Mouse (Mus musculus): ENCODE measurements at regions not wholly inside any gene's neighbourhood (a gene's known extent, or its start where the extent isn't known, plus 50 kb on each side); places are given as distances from the start of the nearest gene placed in this dataset.

DNA sequence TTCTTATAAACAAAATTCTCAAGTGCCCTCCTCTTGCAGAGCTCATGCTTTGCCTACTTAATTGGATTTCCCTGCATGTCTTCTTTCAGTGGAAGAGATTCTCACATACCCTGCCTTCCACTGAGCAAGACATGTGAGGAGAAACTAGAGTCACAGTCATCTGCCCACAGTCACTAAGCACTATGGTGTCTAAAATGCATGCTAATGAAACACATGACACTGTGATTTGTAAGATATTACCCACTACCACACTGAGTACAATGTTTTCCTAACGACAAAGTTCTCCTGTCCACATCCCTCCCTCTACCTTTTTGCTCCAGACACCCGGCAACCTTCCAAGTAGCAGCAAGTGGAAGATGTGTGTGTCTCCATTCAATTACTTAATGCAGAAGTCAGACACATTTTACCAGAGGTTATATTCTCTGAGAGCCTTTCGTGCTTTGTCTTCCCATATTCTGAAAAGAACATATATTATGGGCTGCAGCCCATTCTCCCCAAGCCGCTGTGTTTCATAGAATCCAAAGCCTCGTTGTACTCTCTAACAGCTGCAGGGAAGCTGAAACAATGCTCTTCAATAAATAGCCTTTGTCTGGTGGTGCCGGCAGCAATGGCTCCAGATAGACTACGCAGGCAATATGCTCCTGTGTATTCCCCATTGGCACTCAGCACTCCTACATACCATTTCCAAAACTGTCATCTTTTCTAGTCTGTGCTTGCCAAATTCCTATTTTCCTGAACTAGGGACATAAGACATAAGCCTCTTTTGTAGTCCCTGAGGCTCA, 670.7 kb downstream of the Poteg start:
- no peak for DNase-seq

DNA sequence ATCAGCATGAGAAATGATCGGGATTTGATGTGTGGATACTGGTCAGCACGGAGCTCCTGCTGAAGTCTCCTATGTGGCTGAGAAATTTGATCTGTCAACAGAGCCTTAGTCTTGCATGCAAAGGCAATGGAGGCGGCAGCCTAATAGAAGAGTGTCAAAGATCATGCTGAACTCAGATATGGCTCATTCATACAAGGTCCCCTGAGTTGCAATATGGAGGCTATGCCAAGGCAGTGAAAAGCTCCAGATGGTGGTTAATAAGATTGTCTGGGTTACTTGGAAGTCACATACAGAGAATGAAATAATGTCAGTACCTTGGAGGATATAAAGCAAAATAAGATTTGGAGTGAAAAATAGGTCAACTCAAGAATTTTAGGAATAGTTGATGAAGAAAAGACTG, 677.6 kb downstream of the Poteg start:
- no peak for DNase-seq

- no peak for DNase-seq
Measured at GRCm38 (mm10) chr8:28141916-28142315, 694.4 kb downstream of the Poteg start.

DNA sequence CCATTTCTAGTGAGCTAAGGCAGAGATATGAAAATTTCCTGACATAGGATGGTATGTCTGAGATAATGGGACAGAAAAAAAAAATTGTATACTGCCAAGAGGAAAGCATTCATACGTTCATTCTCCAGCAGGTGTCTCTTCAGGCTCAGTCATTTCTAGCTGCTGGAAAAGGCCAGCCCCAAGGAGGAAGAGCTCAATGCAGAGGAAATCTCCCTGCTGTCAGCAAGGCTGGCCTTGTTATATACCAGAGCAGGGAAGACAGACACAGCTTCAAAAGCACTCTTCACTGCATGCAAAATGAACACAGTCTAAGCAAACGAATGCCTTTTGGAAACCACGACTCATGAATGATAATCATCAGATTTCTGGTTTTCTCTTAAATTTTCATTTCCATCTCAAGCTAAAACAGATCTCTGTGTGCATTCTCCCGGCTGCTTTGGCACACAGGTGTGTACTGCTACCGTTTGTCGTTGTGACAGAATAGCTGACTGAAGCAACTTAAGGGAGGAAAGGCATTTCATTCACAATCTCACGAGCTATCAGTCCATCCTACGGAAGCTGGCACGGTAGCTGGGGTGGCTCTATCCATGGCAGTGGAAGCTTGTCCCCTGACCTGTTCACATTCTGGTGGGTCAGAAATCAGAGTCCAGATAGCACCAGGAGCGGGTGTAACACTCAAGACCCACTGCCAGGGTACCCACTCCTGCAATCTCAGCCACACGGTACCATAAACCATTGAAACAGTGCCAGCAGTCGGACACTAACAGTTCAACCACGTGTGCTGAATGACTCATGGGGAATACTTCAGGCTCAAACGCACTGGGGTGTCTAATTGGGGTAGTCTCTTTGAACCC, 701.4 kb downstream of the Poteg start:
- DNase-seq = peak in 1 of 2 experiments; percentile 4

DNA sequence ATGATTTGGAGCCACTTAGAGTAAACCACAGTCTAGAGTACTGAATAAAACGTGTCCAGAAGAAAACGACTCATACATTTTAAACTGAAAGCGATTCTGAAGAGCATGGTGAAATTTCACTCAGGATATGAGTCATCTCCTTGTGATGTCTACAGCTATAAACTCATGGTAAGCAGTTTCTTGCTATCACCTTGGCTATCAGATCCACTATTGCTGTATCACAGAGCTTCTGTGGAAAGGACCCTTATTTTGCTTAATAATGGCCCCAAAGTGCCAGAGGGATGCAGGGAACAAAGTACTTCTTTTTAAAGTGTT, 701.9 kb downstream of the Poteg start:
- no peak for DNase-seq

DNA sequence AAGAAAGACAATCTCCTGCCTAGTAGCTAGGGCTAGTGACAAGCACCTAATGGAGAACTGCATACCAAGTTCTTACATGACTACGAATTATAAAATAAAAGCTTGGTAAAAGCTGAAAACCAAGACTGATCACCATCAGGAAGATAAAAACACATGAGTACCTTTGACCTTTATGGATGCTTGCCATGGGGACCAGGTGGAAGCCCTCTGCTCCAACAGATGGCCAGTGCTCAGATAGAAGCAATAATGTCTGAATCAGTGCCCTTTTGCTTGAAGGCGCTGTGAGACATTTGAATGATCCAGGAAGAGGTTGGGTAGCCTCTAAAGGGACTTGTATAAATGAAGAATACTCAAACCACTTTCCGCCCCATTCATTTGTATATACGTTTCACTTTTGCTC, 713.2 kb downstream of the Poteg start:
- DNase-seq = no peak

DNA sequence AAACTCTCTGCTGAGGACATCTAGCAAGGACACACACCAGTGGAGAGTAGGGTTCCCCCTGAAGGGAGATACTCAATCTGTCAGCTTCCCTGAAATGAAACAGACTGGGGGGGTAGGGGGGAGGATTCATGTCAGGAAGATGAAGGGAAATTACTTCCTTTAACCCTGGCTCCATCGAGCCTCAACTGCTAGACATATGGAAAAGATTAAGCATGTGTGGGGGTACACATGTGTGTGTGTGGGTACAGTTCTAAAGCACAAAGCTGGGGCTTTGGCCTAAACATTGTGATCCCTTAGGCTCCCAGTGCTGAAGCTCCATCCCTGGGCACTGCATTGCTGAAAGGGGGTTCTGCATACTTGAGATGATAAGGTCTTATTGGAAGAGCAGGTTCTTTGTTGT, 720.6 kb downstream of the Poteg start:
- DNase-seq = no peak

- DNase-seq = no peak
Measured at GRCm38 (mm10) chr8:28171456-28171855, 724.0 kb downstream of the Poteg start.

- no peak for DNase-seq
Measured at GRCm38 (mm10) chr8:28195943-28196342, 748.5 kb downstream of the Poteg start.

GRCm38 (mm10) chr8:28235562-28235961, 788.1 kb downstream of the Poteg start:
- DNase-seq = no peak

DNA sequence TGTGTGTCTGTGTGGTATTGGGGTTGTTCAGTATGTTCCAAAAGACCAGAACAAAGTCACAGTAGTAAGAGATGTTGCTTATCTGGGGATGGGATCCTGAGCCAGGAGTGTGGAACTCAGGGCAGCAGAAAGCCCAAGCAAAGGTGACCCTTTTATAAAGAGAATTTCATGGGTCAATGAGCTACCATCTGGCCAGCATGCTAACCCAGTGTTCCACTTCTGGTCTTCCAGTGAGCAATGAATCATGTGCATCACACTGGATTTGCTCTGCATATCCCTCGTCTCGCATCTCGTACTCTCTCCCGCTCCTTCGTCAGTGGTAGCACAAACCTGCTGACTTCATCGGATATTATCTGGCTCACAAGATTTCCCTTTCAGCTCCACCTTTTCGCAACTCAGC, 791.9 kb downstream of the Poteg start:
- DNase-seq = no peak

GRCm38 (mm10) chr8:28252399-28253240, 805.1 kb downstream of the Poteg start:
- no peak for DNase-seq

- no peak for DNase-seq
Measured at GRCm38 (mm10) chr8:28267277-28267676, 819.8 kb downstream of the Poteg start.

GRCm38 (mm10) chr8:28284257-28284656, 836.8 kb downstream of the Poteg start:
- no peak for DNase-seq

DNA sequence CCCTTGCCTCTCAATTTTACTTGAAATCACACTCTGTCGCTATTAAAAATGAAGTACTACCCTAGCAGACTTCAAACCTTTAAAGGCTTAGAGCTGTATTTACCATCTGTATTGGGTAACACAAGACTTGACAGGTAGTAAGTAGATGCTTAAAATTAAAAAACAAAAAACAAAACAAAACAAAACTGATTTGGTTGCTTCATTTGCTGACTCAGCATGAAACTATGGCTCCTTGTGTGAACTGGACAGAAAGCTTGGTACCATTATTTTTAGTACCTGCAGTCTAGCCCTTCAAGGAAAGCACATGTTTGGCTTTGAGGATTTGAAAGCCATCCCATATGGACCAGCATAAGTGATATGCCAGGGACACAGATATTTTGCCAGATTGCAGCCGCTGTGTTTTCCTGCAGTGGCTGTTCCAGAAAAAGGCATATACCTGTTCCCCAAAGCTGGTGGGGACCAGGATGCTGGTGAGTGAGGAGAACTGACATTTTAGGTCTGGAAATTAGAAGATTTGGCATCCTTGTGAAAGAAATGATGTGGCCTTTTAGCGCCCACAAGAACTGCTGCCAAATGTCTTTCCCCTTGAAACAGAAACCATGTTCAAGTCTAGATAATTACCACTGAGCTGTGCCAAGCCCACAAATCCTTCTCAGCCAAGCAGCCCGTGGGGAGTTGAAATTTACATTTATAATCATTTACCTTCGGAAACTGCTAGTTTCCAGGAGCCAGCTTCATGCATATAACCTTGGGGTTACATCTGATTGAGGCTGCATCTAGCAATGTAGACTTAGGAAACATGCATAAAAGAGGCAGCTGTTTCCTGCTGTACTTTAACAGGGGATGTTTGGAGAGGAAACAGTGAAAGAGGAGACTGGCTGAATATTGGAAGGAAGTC, 851.7 kb downstream of the Poteg start:
- DNase-seq = no peak

GRCm38 (mm10) chr8:28317081-28317480, 869.6 kb downstream of the Poteg start:
- DNase-seq = no peak

DNA sequence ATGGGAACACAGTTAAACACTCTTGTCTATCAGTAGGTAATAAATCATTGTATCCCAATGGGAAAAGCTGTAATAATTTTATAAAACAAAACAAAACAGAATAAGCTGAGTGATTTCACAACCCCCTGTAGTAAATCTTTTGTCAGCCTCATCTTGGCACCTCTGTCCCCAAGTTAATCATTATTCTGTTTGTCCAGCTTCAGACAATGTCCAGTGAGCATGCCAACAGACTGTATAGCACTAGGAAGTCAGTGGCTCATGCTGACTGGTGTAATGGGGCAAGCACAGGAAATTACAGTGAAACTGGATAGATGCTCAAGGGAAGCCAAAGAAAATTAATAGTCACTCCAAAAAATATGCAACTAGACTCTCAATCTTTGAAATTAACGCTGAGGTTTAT, 885.9 kb downstream of the Poteg start:
- no peak for DNase-seq

DNA sequence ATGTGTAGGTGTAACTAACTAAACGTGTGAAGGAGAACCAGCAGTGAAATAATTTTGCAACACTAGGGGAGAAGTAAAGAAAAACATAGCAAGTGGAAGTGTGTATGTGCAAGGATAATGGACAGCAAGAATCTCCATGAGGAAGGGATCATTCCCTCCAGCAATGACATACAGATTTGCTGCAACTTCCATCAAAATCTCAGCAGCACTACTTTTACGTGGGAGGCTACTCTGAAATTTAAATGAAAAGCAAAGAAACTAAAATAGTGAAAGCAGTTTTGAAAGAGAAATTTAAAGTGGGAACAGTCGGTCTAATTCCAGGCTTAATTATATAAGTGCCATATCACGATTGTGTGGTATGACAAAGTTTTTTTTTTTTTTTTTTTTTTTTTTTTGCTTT, 890.0 kb downstream of the Poteg start:
- no peak for DNase-seq

GRCm38 (mm10) chr8:28341236-28341635, 893.8 kb downstream of the Poteg start:
- no peak for DNase-seq

- no peak for DNase-seq
Measured at GRCm38 (mm10) chr8:28366470-28366869, 919.0 kb downstream of the Poteg start.

GRCm38 (mm10) chr8:28367361-28367760, 919.9 kb downstream of the Poteg start:
- no peak for DNase-seq

DNA sequence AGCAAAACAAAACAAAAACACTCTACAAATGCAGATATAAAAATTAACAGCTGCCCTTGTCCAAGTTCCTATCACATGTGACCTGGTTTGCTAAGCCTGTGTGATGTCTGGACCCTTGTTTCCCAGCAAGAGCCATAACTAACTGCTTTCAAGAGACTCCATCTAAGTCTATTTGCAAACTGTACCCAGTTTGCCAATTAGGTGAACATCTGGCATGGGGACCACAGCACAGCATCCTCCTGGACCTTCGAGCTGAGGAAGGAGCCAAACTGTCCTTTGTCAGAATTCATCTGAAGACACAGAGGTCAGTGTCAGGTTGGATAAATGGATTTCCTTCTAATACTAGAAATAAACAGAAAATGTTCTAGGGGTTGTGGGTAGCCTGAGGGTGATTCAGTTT, 924.3 kb downstream of the Poteg start:
- DNase-seq = no peak

Data from cerebellum, adult 18-20 months (tissue).